Mouse (Mus musculus): ENCODE results near the gene Ccdc159. TPM values are rescaled to one million over a fixed set of nuclear protein-coding genes. Genes with fewer than 3 reads are reported as not detected.

Gene Ccdc159
- 2.3 and 3.3 TPM in 2 replicates for polyA plus RNA-seq (2014; fragmentation: Nextera tagmentation; extraction: Ambion mirVana)

DNA sequence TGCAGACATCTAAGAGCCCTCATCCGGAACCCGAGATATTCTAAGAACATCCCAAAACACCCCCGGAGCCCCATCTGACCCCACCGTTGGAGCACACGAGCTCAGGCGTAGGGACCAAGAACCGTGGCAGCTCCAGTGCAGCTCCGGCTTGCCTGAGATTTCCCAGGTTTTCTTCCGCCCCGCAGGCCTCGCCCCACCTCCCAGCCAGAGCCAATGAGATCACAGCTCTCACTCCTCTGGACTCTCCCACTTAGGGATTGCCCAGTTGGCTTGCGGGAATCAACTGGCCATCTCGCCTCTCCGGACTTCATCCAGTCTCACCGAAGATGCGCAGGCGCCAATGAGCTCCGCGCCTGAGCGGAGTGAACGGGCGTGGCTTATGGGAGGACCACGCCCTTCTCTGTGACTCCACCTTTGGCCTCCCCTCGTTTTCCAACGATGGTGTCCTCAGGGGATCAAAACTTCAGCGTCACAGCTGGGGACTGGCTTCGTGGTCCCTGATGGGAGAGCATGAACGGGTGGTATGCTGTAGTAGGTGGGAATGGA is at the start of gene Ccdc159, which contains the start of gene Tmem205:
Gene Ccdc159 (plus strand): TSS at position 264 of the 546 bp plus-strand sequence.
Gene Tmem205 (minus strand): TSS at position 349 of the 546 bp plus-strand sequence.
- WGBS (ENCODE audit: insufficient replicate concordance), result under 1% methylated on average over 28 of the region's 28 CpGs
- Histone ChIP-seq H3K4me3 (ENCODE audit: low read depth, low read length) (peak within 1 kb of the TSS; percentile 60), H3K9me3 (replicated peaks; ENCODE audit: control insufficient read depth, low read length) (no peaks in the 10 kb centered on the region), H3K4me2 (peak within 1 kb of the TSS; percentile 85), H3K4me1 (ENCODE audit: control insufficient read depth, insufficient read depth, low read length) (peaks cover 23% of the 10 kb centered on the region), H3K9ac (ENCODE audit: low read depth, low read length) (peak within 1 kb of the TSS; percentile 77), H3K27me3 (ENCODE audit: control insufficient read depth, insufficient read depth, low read length) (no peaks in the 10 kb centered on the region), H3K36me3 (ENCODE audit: control insufficient read depth, insufficient read depth, low read length) (no peaks in the 10 kb centered on the region), H3K27ac (ENCODE audit: low read depth, low read length) (peak within 1 kb of the TSS; percentile 54)
- peak; percentile 90 for ATAC-seq (replicated peaks; ENCODE audit: insufficient number of reproducible peaks, low FRiP score, low TSS enrichment)

DNA sequence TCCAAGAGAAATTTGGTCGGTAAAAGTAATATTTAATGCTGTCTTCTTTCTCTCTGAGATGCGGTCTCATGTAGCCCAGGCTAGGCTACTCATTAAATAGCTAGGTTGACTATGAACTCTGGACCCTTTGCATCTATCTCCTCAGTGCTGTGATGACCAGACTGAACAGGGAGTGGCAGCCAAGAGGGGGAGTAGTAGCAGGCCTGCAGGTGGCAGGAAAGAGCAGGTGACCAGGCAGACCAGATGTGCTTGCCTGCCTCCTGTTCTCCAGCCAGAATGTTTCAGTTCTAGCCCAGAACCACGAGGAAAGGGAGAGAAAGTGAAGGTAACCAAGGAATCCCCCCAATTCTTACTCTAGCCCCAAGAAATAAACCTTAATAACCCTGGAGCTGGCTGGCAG is 38.0 kb upstream of the Ccdc159 start:
- 63% methylated on average over 3 of the region's 3 CpGs for WGBS (ENCODE audit: insufficient replicate concordance)
- Histone ChIP-seq H3K36me3 (ENCODE audit: control insufficient read depth, insufficient read depth, low read length) (no peaks in the 10 kb centered on the region), H3K27me3 (ENCODE audit: control insufficient read depth, insufficient read depth, low read length) (no peaks in the 10 kb centered on the region), H3K9me3 (replicated peaks; ENCODE audit: control insufficient read depth, low read length) (no peaks in the 10 kb centered on the region), H3K9ac (ENCODE audit: low read depth, low read length) (no peak overlapping the region), H3K4me3 (ENCODE audit: low read depth, low read length) (no peak overlapping the region), H3K4me2 (no peak overlapping the region), H3K4me1 (ENCODE audit: control insufficient read depth, insufficient read depth, low read length) (no peaks in the 10 kb centered on the region), H3K27ac (ENCODE audit: low read depth, low read length) (no peak overlapping the region)
- ATAC-seq (replicated peaks; ENCODE audit: insufficient number of reproducible peaks, low FRiP score, low TSS enrichment), result no peak

DNA sequence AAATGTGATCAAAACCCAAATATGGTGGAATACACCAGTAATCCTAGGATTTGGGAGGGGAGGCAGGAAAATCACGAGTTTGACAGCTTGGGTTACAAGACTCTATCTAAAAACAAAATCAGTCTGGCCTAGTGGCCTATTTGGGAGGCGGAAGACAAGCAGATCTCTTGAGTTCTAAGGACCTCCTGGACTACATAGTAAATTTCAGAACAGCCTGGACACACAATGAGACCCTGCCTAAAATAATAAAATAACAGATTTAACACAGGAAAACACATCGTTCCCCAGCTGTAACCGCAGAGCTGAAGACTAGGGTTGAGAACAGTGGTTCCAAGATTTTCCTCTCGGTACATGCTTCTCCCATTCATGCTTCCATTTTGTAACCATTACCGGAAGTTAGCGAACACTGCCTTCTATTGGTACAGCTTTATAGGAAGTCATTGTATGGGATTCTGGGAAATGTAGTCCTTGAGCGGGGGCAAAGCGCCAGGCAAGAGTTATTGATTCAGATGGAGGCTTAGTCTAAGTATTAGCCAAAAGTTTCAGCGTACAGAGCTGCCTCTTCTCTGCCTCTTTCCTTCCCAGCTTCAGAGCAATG is 25.9 kb upstream of the Ccdc159 start:
- 15% methylated on average over 10 of the region's 10 CpGs for WGBS (ENCODE audit: insufficient replicate concordance)
- Histone ChIP-seq H3K4me2 (peak overlapping the region; percentile 67), H3K27me3 (ENCODE audit: control insufficient read depth, insufficient read depth, low read length) (no peaks in the 10 kb centered on the region), H3K27ac (ENCODE audit: low read depth, low read length) (no peak overlapping the region), H3K36me3 (ENCODE audit: control insufficient read depth, insufficient read depth, low read length) (no peaks in the 10 kb centered on the region), H3K9ac (ENCODE audit: low read depth, low read length) (peak overlapping the region; percentile 31), H3K4me3 (ENCODE audit: low read depth, low read length) (peak overlapping the region; percentile 42), H3K9me3 (replicated peaks; ENCODE audit: control insufficient read depth, low read length) (no peaks in the 10 kb centered on the region), H3K4me1 (ENCODE audit: control insufficient read depth, insufficient read depth, low read length) (no peaks in the 10 kb centered on the region)
- no peak; the same call in 1 of the 2 replicates for ATAC-seq (replicated peaks; ENCODE audit: insufficient number of reproducible peaks, low FRiP score, low TSS enrichment)

DNA sequence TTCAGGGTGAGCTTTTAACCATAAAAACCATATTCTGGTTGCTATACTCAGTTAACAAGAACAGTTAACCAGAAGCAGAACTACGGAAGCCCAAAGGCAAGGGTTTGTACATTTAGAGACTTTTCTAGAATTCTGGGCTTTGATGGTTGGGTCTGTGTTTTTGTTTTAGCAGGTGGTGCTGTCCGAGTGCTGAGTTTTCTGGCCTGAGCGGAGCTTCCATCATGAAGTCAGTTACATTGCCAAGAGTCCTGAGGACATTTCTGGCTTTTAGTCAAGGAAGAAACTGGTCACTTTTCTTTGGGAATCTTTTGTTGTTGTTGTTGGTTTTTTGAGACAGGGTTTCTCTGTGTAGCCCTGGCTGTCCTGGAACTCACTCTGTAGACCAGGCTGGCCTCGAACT is 23.2 kb upstream of the Ccdc159 start:
- Histone ChIP-seq H3K4me1 (ENCODE audit: control insufficient read depth, insufficient read depth, low read length) (no peaks in the 10 kb centered on the region), H3K9ac (ENCODE audit: low read depth, low read length) (no peak overlapping the region), H3K4me3 (ENCODE audit: low read depth, low read length) (no peak overlapping the region), H3K27me3 (ENCODE audit: control insufficient read depth, insufficient read depth, low read length) (0 out of 2 replicates have a peak, but pooled peaks cover 2% of the 10 kb centered on the region), H3K27ac (ENCODE audit: low read depth, low read length) (no peak overlapping the region), H3K36me3 (ENCODE audit: control insufficient read depth, insufficient read depth, low read length) (no peaks in the 10 kb centered on the region), H3K9me3 (replicated peaks; ENCODE audit: control insufficient read depth, low read length) (no peaks in the 10 kb centered on the region), H3K4me2 (no peak overlapping the region)
- ATAC-seq (replicated peaks; ENCODE audit: insufficient number of reproducible peaks, low FRiP score, low TSS enrichment), result no peak
- WGBS (ENCODE audit: insufficient replicate concordance), result 78% methylated on average over 4 of the region's 4 CpGs

DNA sequence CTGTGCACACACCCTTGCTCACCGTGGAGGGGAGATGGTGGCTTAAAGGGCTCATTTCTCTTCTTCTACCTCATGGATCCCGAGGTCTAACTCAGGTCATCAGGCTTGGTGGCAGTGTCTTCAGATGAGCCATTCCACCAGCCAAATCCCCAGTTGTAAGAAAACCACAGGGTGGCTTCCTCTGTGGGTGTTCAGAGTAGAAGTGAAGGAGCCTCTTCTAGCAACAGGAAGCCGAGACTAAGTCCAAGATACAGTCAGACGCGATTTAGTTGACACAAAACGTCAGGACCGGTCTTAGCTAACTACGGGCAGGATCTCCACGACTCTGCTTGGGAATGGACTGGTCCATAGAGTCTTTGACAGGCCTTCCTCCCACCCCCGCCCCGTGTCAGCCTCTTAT is 19.1 kb upstream of the Ccdc159 start:
- Histone ChIP-seq H3K9ac (ENCODE audit: low read depth, low read length) (no peak overlapping the region), H3K27me3 (ENCODE audit: control insufficient read depth, insufficient read depth, low read length) (0 out of 2 replicates have a peak, but pooled peaks cover 2% of the 10 kb centered on the region), H3K4me1 (ENCODE audit: control insufficient read depth, insufficient read depth, low read length) (no peaks in the 10 kb centered on the region), H3K36me3 (ENCODE audit: control insufficient read depth, insufficient read depth, low read length) (no peaks in the 10 kb centered on the region), H3K4me2 (no peak overlapping the region), H3K9me3 (replicated peaks; ENCODE audit: control insufficient read depth, low read length) (no peaks in the 10 kb centered on the region), H3K27ac (ENCODE audit: low read depth, low read length) (no peak overlapping the region), H3K4me3 (ENCODE audit: low read depth, low read length) (no peak overlapping the region)
- no peak for ATAC-seq (replicated peaks; ENCODE audit: insufficient number of reproducible peaks, low FRiP score, low TSS enrichment)
- 71% methylated on average over 11 of the region's 11 CpGs for WGBS (ENCODE audit: insufficient replicate concordance)

DNA sequence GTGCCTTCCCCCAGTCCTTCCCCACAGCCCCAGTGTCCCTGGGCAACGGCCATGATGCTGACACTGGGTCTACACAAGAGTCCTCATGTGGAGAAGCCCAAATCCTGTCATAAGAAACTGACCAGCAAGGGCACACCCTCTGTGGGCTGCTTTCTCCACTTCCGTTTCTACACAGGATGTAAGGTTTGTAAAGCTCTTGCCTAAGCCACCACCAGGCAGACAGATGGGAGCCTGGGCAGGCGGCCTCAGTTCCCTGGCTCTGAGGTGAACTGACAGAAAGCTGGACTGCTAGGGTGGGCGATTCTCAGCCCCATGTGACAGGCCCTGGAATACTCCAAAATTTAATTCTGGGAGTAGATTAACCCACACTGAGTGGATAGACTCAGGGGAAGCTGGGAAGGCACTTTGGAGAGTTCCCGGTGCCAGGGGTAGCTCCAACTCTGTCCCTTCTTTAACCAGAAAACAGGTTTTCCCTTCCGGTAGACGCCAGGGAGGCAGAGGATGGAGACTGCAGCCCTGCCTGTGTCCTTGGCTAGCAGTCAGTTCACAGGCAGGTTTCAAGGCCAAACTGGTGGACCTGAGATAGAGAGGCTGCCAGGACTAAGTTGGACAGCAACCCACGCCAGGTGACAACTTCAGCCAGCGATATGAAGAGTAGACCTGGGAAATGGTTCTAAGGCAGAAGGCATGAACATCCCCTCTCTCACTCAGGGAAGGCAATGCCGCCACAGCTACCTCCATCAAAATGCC is 17.6 kb upstream of the Ccdc159 start:
- Histone ChIP-seq H3K36me3 (ENCODE audit: control insufficient read depth, insufficient read depth, low read length) (no peaks in the 10 kb centered on the region), H3K27ac (ENCODE audit: low read depth, low read length) (no peak overlapping the region), H3K27me3 (ENCODE audit: control insufficient read depth, insufficient read depth, low read length) (0 out of 2 replicates have a peak, but pooled peaks cover 2% of the 10 kb centered on the region), H3K9me3 (replicated peaks; ENCODE audit: control insufficient read depth, low read length) (no peaks in the 10 kb centered on the region), H3K4me1 (ENCODE audit: control insufficient read depth, insufficient read depth, low read length) (no peaks in the 10 kb centered on the region), H3K4me3 (ENCODE audit: low read depth, low read length) (no peak overlapping the region), H3K4me2 (no peak overlapping the region), H3K9ac (ENCODE audit: low read depth, low read length) (no peak overlapping the region)
- ATAC-seq (replicated peaks; ENCODE audit: insufficient number of reproducible peaks, low FRiP score, low TSS enrichment), result no peak
- WGBS (ENCODE audit: insufficient replicate concordance), result 70% methylated on average over 10 of the region's 10 CpGs

DNA sequence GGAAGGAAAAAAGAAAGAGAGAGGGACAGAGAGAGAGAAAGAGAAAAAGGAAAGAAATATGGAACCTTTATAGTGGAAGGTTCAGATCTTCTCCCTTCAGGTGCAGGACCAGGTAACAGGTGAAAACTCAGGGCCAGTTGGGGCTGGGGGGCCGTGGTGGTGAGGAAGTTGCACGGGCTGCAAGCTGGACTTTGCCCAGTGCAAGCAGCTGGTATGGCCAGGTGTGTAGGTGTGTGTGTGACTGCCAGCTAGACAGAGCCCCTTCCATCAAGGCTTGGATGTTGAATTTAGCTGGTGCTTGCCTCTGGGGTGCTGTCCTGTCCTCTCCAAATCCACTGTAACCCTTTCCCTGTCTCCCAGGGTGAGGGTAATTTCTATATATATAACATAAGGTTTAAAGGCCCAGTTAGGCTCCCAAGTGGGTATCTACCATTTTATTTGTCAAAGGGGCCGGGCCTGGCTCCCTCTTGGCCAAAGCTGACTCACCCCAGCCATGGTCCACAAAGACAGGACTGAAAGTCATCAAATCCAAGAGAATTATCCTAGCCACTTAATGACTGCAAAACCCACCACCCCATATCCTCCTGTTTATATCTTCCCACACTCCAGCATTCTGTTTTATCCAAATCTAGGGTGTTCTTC is 10.3 kb upstream of the Ccdc159 start:
- Histone ChIP-seq H3K27ac (ENCODE audit: low read depth, low read length) (no peak overlapping the region), H3K4me2 (peak overlapping the region; percentile 99), H3K9me3 (replicated peaks; ENCODE audit: control insufficient read depth, low read length) (no peaks in the 10 kb centered on the region), H3K27me3 (ENCODE audit: control insufficient read depth, insufficient read depth, low read length) (peaks cover 12% of the 10 kb centered on the region; the same call in 1 of the 2 replicates), H3K4me3 (ENCODE audit: low read depth, low read length) (peak overlapping the region; percentile 61), H3K36me3 (ENCODE audit: control insufficient read depth, insufficient read depth, low read length) (no peaks in the 10 kb centered on the region), H3K4me1 (ENCODE audit: control insufficient read depth, insufficient read depth, low read length) (no peaks in the 10 kb centered on the region), H3K9ac (ENCODE audit: low read depth, low read length) (0 out of 2 replicates have a peak overlapping the region, but pooled peaks have one; percentile 67)
- WGBS (ENCODE audit: insufficient replicate concordance), result 58% methylated on average over 3 of the region's 3 CpGs
- ATAC-seq (replicated peaks; ENCODE audit: insufficient number of reproducible peaks, low FRiP score, low TSS enrichment), result no peak

DNA sequence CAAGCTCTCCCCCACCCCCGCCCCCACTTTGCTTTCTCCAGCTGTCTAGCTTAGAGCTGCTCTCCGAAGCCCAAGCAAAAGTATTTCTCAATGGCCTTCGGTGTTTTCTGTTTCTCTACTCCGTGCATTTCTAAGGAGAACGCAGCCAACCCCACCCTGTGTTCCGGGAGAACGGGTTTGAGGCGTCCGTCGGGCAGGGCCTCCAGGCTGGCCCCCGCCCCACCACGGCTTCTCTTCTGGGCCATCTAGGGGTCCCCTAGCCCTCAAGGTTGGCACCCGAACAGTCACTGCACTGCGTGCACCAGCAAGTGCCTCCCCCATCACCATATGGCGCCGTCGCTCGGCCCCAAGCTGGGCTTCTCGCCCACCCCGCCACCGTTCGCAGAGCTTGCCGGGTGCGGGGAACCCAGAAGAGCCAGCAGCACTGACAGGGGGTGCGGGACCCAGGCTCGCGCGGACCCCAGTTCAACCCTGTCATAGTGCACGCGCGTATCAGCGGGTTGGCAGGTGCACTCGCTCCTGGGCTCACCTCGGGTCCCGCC is 9.7 kb upstream of the Ccdc159 start:
- Histone ChIP-seq H3K4me2 (peak overlapping the region; percentile 99), H3K4me1 (ENCODE audit: control insufficient read depth, insufficient read depth, low read length) (no peaks in the 10 kb centered on the region), H3K27ac (ENCODE audit: low read depth, low read length) (no peak overlapping the region), H3K4me3 (ENCODE audit: low read depth, low read length) (peak overlapping the region; percentile 61), H3K9ac (ENCODE audit: low read depth, low read length) (peak overlapping the region; percentile 67), H3K9me3 (replicated peaks; ENCODE audit: control insufficient read depth, low read length) (no peaks in the 10 kb centered on the region), H3K27me3 (ENCODE audit: control insufficient read depth, insufficient read depth, low read length) (peaks cover 12% of the 10 kb centered on the region; the same call in 1 of the 2 replicates), H3K36me3 (ENCODE audit: control insufficient read depth, insufficient read depth, low read length) (no peaks in the 10 kb centered on the region)
- 2% methylated on average over 35 of the region's 35 CpGs for WGBS (ENCODE audit: insufficient replicate concordance)
- ATAC-seq (replicated peaks; ENCODE audit: insufficient number of reproducible peaks, low FRiP score, low TSS enrichment), result peak; percentile 14
